16 mouse cellular contexts compared by ENCODE assay signal in the genomic region with DNA sequence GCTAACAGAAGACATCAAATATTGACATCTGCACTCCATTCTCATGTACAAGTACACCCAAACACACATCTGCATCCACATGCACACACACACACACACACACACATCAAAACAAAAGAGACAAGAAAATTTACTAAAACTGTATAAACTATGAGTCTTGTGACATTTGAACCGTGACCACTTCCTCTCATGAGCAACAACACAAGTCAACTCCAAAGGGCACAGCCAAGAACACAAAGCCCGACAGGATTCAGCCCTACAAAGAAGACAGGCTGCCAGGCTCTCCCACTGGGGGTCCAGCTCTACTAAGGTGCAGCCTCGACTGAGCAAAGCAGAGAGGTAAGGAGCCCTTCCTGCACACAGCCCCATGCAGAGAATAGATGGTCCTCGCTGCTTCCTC. TPM values are rescaled to one million over a fixed set of nuclear protein-coding genes. Genes with fewer than 3 reads are reported as not detected.
DNase-seq lines count a peak whose midpoint lies in the region; ATAC-seq and TF ChIP-seq lines count a peak whose summit lies in the region.
"Had no signal": no experiment of that assay in that cellular context is flagged by ENCODE, and none has a peak within 500 bp of the region (broad histone marks: within the 10 kb centered on the region; RNA-seq: fewer than 3 reads in every experiment).

No protein-coding gene starts in this region.

- no peaks in the 10 kb centered on the region for H3K9me3 ChIP-seq in liver, embryonic 16.5 days (replicated peaks; ENCODE audit: control insufficient read depth, low read length)
- H3K9me3 ChIP-seq in lung, postnatal 0 days (ENCODE audit: low read length): no peaks in the 10 kb centered on the region
- H3K9me3 ChIP-seq in hindbrain, embryonic 16.5 days (ENCODE audit: control insufficient read depth, low read length): no peaks in the 10 kb centered on the region
- H3K9me3 ChIP-seq: embryonic facial prominence, embryonic 13.5 days; heart, embryonic 13.5 days; limb, embryonic 13.5 days; midbrain, embryonic 10.5 days had no signal

- ATAC-seq in liver, embryonic 16.5 days (ENCODE audit: low read depth): no peak
- ATAC-seq in lung, postnatal 0 days: no peak
- no peak for ATAC-seq in hindbrain, embryonic 16.5 days

- TF ChIP-seq CTCF in bone marrow, adult 2 months (IDR thresholded peaks at IDR 0.05; ENCODE audit: control insufficient read depth, insufficient read depth, low read length): no peak
- TF ChIP-seq CTCF in lung, postnatal 0 days (IDR thresholded peaks at IDR 0.05): no peak
- TF ChIP-seq CTCF in lung, adult 2 months (IDR thresholded peaks at IDR 0.05; ENCODE audit: insufficient read depth, low read length): no peak

- no peaks in the 10 kb centered on the region for H3K27me3 ChIP-seq in liver, embryonic 16.5 days (ENCODE audit: control insufficient read depth, insufficient read depth, low read depth, low read length)
- no peaks in the 10 kb centered on the region for H3K27me3 ChIP-seq in lung, postnatal 0 days (replicated peaks; ENCODE audit: insufficient read depth, low read length)
- H3K27me3 ChIP-seq in hindbrain, embryonic 16.5 days (replicated peaks; ENCODE audit: control insufficient read depth, insufficient read depth, low read length): no peaks in the 10 kb centered on the region
- H3K27me3 ChIP-seq: embryonic facial prominence, embryonic 13.5 days; heart, embryonic 13.5 days; limb, embryonic 13.5 days had no signal

- peaks cover 18% of the 10 kb centered on the region for H3K4me1 ChIP-seq in bone marrow, adult 2 months (ENCODE audit: control insufficient read depth, insufficient read depth, low read length)
- H3K4me1 ChIP-seq in liver, embryonic 16.5 days (ENCODE audit: control insufficient read depth, low read depth, low read length): peaks cover 54% of the 10 kb centered on the region
- H3K4me1 ChIP-seq in lung, postnatal 0 days (ENCODE audit: insufficient read depth, low read depth, low read length): no peaks in the 10 kb centered on the region
- no peaks in the 10 kb centered on the region for H3K4me1 ChIP-seq in hindbrain, embryonic 16.5 days (ENCODE audit: control insufficient read depth, insufficient read depth, low read depth, low read length)
- no peaks in the 10 kb centered on the region for H3K4me1 ChIP-seq in lung, adult 2 months (ENCODE audit: control insufficient read depth, insufficient read depth, low read length)
- H3K4me1 ChIP-seq: embryonic facial prominence, embryonic 13.5 days; limb, embryonic 13.5 days had no signal

- H3K9ac ChIP-seq in liver, embryonic 16.5 days (ENCODE audit: low read depth, low read length): no peak overlapping the region
- H3K9ac ChIP-seq in lung, postnatal 0 days (replicated peaks; ENCODE audit: low read depth): no peak overlapping the region
- no peak overlapping the region for H3K9ac ChIP-seq in hindbrain, embryonic 16.5 days (ENCODE audit: low read depth, low read length)
- H3K9ac ChIP-seq: embryonic facial prominence, embryonic 13.5 days; heart, embryonic 13.5 days; limb, embryonic 13.5 days had no signal

- TF ChIP-seq EP300 in lung, postnatal 0 days (IDR thresholded peaks at IDR 0.05): no peak

- no peak for TF ChIP-seq POLR2A in bone marrow, adult 2 months (IDR thresholded peaks at IDR 0.05; ENCODE audit: borderline replicate concordance, control insufficient read depth, low read depth, low read length)
- TF ChIP-seq POLR2A in lung, adult 2 months (IDR thresholded peaks at IDR 0.05; ENCODE audit: borderline replicate concordance, extremely low read depth, low read depth, low read length): no peak

- 20% methylated on average over 4 of the region's 4 CpGs for WGBS in bone marrow, adult 2 months
- WGBS in liver, embryonic 16.5 days (ENCODE audit: insufficient replicate concordance): 20% methylated on average over 4 of the region's 4 CpGs
- 39% methylated on average over 4 of the region's 4 CpGs for WGBS in lung, postnatal 0 days
- WGBS in hindbrain, embryonic 16.5 days: 47% methylated on average over 4 of the region's 4 CpGs
- 45% methylated on average over 4 of the region's 4 CpGs for WGBS in lung, adult 2 months

- no peaks in the 10 kb centered on the region for H3K36me3 ChIP-seq in liver, embryonic 16.5 days (ENCODE audit: control insufficient read depth, insufficient read depth)
- no peaks in the 10 kb centered on the region for H3K36me3 ChIP-seq in lung, postnatal 0 days (ENCODE audit: insufficient read depth, low read length)
- H3K36me3 ChIP-seq in hindbrain, embryonic 16.5 days (ENCODE audit: control insufficient read depth, insufficient read depth, low read length): no peaks in the 10 kb centered on the region
- H3K36me3 ChIP-seq: embryonic facial prominence, embryonic 13.5 days; heart, embryonic 13.5 days; limb, embryonic 13.5 days; midbrain, embryonic 10.5 days had no signal

- peak; percentile 19 for DNase-seq in thymus, postnatal 25 days
- DNase-seq in thymus, postnatal 10 days (ENCODE audit: low spot score in 2 of 2): no peak
- no peak for DNase-seq in lung, postnatal 0 days (ENCODE audit: low spot score)
- DNase-seq in lung, adult 2 months: no peak
- DNase-seq: cerebellum, adult 8-10 months; layer of hippocampus, adult 9-11 months; lung, postnatal 14 days; right cerebral cortex, postnatal 14 days had no signal

- H3K27ac ChIP-seq in bone marrow, adult 2 months (ENCODE audit: control insufficient read depth, insufficient read depth, low read depth, low read length, poor library complexity): peak overlapping the region; percentile 84
- H3K27ac ChIP-seq in liver, embryonic 16.5 days (ENCODE audit: low read length): peak overlapping the region; percentile 21; the same call in 1 of the 2 replicates
- no peak overlapping the region for H3K27ac ChIP-seq in lung, postnatal 0 days (ENCODE audit: low read length)
- H3K27ac ChIP-seq in hindbrain, embryonic 16.5 days (ENCODE audit: low read depth, low read length): no peak overlapping the region
- H3K27ac ChIP-seq: embryonic facial prominence, embryonic 13.5 days; heart, embryonic 13.5 days; kidney, postnatal 0 days; limb, embryonic 13.5 days; midbrain, embryonic 10.5 days had no signal

- H3K4me3 ChIP-seq in bone marrow, adult 2 months (replicated peaks; ENCODE audit: control insufficient read depth, low read depth, low read length): no peak overlapping the region
- no peak overlapping the region for H3K4me3 ChIP-seq in liver, embryonic 16.5 days (ENCODE audit: low read depth, low read length)
- no peak overlapping the region for H3K4me3 ChIP-seq in lung, postnatal 0 days (ENCODE audit: low read depth, low read length)
- no peak overlapping the region for H3K4me3 ChIP-seq in hindbrain, embryonic 16.5 days (ENCODE audit: low read length)
- H3K4me3 ChIP-seq in lung, adult 2 months (replicated peaks; ENCODE audit: extremely low read depth, low read depth, low read length): no peak overlapping the region
- H3K4me3 ChIP-seq: embryonic facial prominence, embryonic 13.5 days; heart, embryonic 13.5 days; limb, embryonic 13.5 days; midbrain, embryonic 10.5 days had no signal

- H3K4me2 ChIP-seq in liver, embryonic 16.5 days (ENCODE audit: low read depth, low read length): no peak overlapping the region
- no peak overlapping the region for H3K4me2 ChIP-seq in lung, postnatal 0 days (replicated peaks; ENCODE audit: low read depth, low read length)
- H3K4me2 ChIP-seq in hindbrain, embryonic 16.5 days (ENCODE audit: low read length): no peak overlapping the region
- H3K4me2 ChIP-seq: embryonic facial prominence, embryonic 13.5 days; heart, embryonic 13.5 days; limb, embryonic 13.5 days had no signal

RNA-seq across cellular contexts. Expression of gene Rnf130, which starts 42.3 kb away (rescaled TPM):
- 12.9 and 33.0 TPM in 2 replicates for polyA plus RNA-seq in bone marrow, adult 2 months (2011; ENCODE audit: insufficient read depth, insufficient read length, low replicate concordance, missing spikeins)
- 21.3 and 21.9 TPM in 2 replicates for polyA plus RNA-seq in liver, embryonic 16.5 days (2015; fragmentation: Nextera tagmentation; extraction: Ambion mirVana)
- polyA plus RNA-seq in lung, postnatal 0 days (2015; fragmentation: Nextera tagmentation; extraction: Ambion mirVana): 77.5 and 81.6 TPM in 2 replicates
- polyA plus RNA-seq in hindbrain, embryonic 16.5 days (2015; fragmentation: Nextera tagmentation; extraction: Ambion mirVana): 32.6 and 46.6 TPM in 2 replicates
- 38.9 and 47.4 TPM in 2 replicates for polyA plus RNA-seq in lung, adult 2 months (2012; rRNA removed)

Comparison
In these comparisons a context has a peak if more than half of its experiments do, and no peak if none do; other contexts are left out.
1. H3K27ac ChIP-seq: peak in bone marrow, adult 2 months (single experiment) and liver, embryonic 16.5 days (single experiment); none in lung, postnatal 0 days (single experiment) and hindbrain, embryonic 16.5 days (single experiment).